Mouse (Mus musculus): ENCODE results near the gene Slc15a1. TPM values are rescaled to one million over a fixed set of nuclear protein-coding genes. Genes with fewer than 3 reads are reported as not detected.

Gene Slc15a1
- 0.35 and 0.48 TPM in 2 replicates for polyA plus RNA-seq (2015; fragmentation: Nextera tagmentation; extraction: Ambion mirVana)

GRCm38 (mm10) chr14:121504781-121505484 is at the start of gene Slc15a1:
Gene Slc15a1 (minus strand): TSS chr14:121505252.
- H3K4me1 ChIP-seq = peaks cover 20% of the 10 kb centered on the region
- H3K27ac ChIP-seq = no peak within 1 kb of the TSS
- H3K27me3 ChIP-seq = peaks cover 32% of the 10 kb centered on the region
- ATAC-seq (replicated peaks; ENCODE audit: low FRiP score) = peak; percentile 54
- H3K9ac ChIP-seq = no peak within 1 kb of the TSS
- H3K36me3 ChIP-seq = no peaks in the 10 kb centered on the region
- peak within 1 kb of the TSS; percentile 62 for H3K4me2 ChIP-seq
- no peaks in the 10 kb centered on the region for H3K9me3 ChIP-seq (replicated peaks)
- peak within 1 kb of the TSS; percentile 31 for H3K4me3 ChIP-seq (replicated peaks)
- 9% methylated on average over 33 of the region's 33 CpGs for WGBS

DNA sequence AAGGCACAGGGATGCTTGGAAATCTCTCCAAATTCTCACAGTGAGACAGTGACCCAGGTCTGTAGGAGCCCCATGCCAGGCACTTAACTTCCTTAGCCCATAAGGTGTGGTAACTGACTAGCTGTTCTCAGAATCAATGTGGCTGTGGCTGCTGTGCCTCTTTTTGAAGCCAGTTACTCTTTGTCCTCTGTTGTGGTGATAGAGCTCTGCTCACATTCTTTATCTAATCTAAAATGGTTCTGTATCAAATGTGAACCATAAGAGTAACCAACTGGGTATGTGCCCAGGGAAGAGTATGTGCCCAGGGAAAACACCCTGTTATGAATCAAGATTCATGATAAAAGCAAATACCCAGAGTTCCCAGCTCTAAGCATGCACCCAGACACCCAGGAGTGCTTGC is 48.7 kb upstream of the Slc15a1 start:
- H3K4me3 ChIP-seq (replicated peaks) = no peak overlapping the region
- no peaks in the 10 kb centered on the region for H3K27me3 ChIP-seq
- H3K36me3 ChIP-seq = peaks cover 33% of the 10 kb centered on the region
- H3K4me2 ChIP-seq = no peak overlapping the region
- H3K4me1 ChIP-seq = no peaks in the 10 kb centered on the region
- no peaks in the 10 kb centered on the region for H3K9me3 ChIP-seq (replicated peaks)
- no peak for ATAC-seq (replicated peaks; ENCODE audit: low FRiP score)
- H3K27ac ChIP-seq = no peak overlapping the region
- H3K9ac ChIP-seq = no peak overlapping the region

- H3K4me1 ChIP-seq = no peaks in the 10 kb centered on the region
- WGBS = 79% methylated on average over 5 of the region's 5 CpGs
- no peak overlapping the region for H3K27ac ChIP-seq
- H3K9me3 ChIP-seq (replicated peaks) = no peaks in the 10 kb centered on the region
- peaks cover 30% of the 10 kb centered on the region for H3K36me3 ChIP-seq
- no peak for ATAC-seq (replicated peaks; ENCODE audit: low FRiP score)
- no peak overlapping the region for H3K9ac ChIP-seq
- no peaks in the 10 kb centered on the region for H3K27me3 ChIP-seq
- H3K4me3 ChIP-seq (replicated peaks) = no peak overlapping the region
- H3K4me2 ChIP-seq = no peak overlapping the region
Observed at GRCm38 (mm10) chr14:121552586-121552985, 47.5 kb upstream of the Slc15a1 start.

DNA sequence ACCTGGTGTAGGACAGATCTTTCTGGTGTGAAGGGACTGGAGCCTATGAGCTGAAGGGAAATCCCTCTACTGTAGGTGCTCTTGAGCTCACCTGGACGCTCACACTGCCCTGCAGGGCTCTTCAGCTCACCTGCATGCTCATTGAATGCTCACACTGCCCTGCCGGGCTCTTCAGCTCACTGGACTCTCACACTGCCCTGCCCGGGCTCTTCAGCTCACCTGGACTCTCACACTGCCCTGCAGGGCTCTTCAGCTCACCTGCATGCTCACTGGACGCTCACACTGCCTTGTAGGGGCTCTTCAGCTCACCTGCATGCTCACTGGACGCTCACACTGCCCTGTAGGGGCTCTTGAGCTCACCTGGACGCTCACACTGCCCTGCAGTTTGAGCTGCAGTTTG is 44.8 kb upstream of the Slc15a1 start:
- Histone ChIP-seq H3K27me3 (no peaks in the 10 kb centered on the region), H3K27ac (no peak overlapping the region), H3K4me3 (replicated peaks) (no peak overlapping the region), H3K4me1 (no peaks in the 10 kb centered on the region), H3K4me2 (no peak overlapping the region), H3K9me3 (replicated peaks) (no peaks in the 10 kb centered on the region), H3K36me3 (peaks cover 42% of the 10 kb centered on the region), H3K9ac (no peak overlapping the region)
- 84% methylated on average over 6 of the region's 6 CpGs for WGBS
- ATAC-seq (replicated peaks; ENCODE audit: low FRiP score) = no peak

DNA sequence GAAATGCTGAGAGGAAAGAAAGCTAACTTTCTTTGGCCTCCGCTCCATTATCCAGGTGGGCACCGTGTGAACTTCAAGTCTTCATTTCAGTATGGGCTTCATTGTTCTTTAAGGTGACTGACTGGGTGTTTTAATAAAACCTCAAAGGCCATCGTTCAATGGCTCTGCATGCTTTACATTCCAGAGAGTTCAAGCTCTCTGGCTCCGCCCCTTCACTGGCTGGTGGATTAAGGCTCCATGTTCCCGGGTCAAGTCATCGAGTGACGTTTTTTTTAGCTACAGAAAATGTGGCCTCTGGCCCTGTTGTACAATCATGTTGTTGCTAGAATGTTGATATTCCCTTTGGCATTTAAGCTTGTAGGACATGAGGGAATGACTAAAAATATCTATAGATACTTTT is 42.7 kb upstream of the Slc15a1 start:
- Histone ChIP-seq H3K27me3 (no peaks in the 10 kb centered on the region), H3K4me3 (replicated peaks) (no peak overlapping the region), H3K9me3 (replicated peaks) (no peaks in the 10 kb centered on the region), H3K4me2 (no peak overlapping the region), H3K4me1 (no peaks in the 10 kb centered on the region), H3K27ac (no peak overlapping the region), H3K36me3 (peaks cover 37% of the 10 kb centered on the region), H3K9ac (no peak overlapping the region)
- WGBS = 53% methylated on average over 7 of the region's 7 CpGs
- ATAC-seq (replicated peaks; ENCODE audit: low FRiP score) = no peak

DNA sequence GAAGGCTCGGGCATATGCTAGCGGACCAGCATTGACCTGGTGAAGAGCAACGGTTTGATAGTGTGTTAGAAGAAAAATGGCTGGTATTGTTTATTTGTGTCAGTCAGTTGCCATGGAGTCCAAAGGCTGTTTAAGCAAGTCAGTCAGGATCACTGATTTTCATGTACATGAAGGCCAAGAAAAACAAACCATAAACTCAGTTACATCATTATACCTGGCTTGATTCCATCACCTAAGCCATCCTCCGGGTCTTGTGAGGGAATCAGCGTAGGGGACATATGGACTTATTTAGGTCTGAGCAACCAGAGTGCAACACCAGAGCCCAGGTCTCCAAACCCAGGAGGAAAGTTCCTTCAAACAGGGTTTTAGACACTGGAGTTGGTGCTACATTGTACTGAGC is 41.6 kb upstream of the Slc15a1 start:
- no peaks in the 10 kb centered on the region for H3K9me3 ChIP-seq (replicated peaks)
- H3K9ac ChIP-seq = no peak overlapping the region
- WGBS = 77% methylated on average over 5 of the region's 5 CpGs
- ATAC-seq (replicated peaks; ENCODE audit: low FRiP score) = no peak
- no peak overlapping the region for H3K27ac ChIP-seq
- no peak overlapping the region for H3K4me2 ChIP-seq
- H3K27me3 ChIP-seq = no peaks in the 10 kb centered on the region
- peaks cover 32% of the 10 kb centered on the region for H3K36me3 ChIP-seq
- H3K4me3 ChIP-seq (replicated peaks) = no peak overlapping the region
- no peaks in the 10 kb centered on the region for H3K4me1 ChIP-seq

DNA sequence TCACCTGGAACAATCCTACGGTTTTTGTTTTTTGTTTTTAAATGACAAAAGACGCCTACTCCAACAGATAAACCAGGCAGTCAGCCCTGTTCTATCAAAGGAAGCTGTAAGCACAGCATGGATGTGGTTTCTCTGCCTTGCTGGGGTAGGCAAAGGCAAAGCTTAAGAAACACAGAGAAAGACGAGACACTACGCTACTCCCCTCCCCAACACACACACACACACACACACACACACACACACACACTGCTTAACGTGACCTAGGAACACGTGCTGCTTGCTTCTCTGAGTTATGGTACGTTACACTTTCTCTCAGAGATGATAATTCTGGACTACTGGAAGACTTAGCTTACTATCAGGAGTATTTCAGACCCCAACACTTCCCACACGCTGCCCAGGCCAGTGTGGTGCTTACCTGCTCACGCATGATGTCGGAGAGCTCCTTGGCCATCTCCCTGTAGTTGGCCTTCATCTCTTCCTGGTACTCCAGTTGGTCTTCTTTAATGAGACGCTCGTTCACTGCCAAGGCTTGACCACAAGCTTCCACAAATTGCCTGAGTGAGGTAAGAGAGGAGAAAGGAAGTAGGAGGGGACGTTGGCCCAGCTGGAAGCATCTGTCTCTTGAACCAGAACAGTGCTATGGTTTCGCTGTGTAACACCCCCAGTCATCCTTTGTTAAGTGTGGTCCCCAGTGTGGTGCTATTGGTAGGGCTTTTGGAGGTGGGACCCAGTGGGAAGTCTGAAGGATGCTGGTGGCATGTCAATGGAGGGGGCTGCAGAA is 40.7 kb upstream of the Slc15a1 start:
- no peak overlapping the region for H3K9ac ChIP-seq
- no peak overlapping the region for H3K4me3 ChIP-seq (replicated peaks)
- ATAC-seq (replicated peaks; ENCODE audit: low FRiP score) = no peak
- peaks cover 36% of the 10 kb centered on the region for H3K36me3 ChIP-seq
- 88% methylated on average over 14 of the region's 14 CpGs for WGBS
- no peaks in the 10 kb centered on the region for H3K4me1 ChIP-seq
- no peaks in the 10 kb centered on the region for H3K27me3 ChIP-seq
- H3K9me3 ChIP-seq (replicated peaks) = no peaks in the 10 kb centered on the region
- H3K27ac ChIP-seq = no peak overlapping the region
- no peak overlapping the region for H3K4me2 ChIP-seq

- Histone ChIP-seq H3K9ac (no peak overlapping the region), H3K4me2 (no peak overlapping the region), H3K4me3 (replicated peaks) (no peak overlapping the region), H3K9me3 (replicated peaks) (no peaks in the 10 kb centered on the region), H3K36me3 (peaks cover 20% of the 10 kb centered on the region), H3K27me3 (no peaks in the 10 kb centered on the region), H3K4me1 (no peaks in the 10 kb centered on the region), H3K27ac (no peak overlapping the region)
- ATAC-seq (replicated peaks; ENCODE audit: low FRiP score) = no peak
- WGBS = 79% methylated on average over 7 of the region's 7 CpGs
Observed at GRCm38 (mm10) chr14:121541262-121541661, 36.2 kb upstream of the Slc15a1 start.

- Histone ChIP-seq H3K4me1 (no peaks in the 10 kb centered on the region), H3K36me3 (no peaks in the 10 kb centered on the region), H3K9ac (no peak overlapping the region), H3K27me3 (no peaks in the 10 kb centered on the region), H3K9me3 (replicated peaks) (no peaks in the 10 kb centered on the region), H3K27ac (no peak overlapping the region), H3K4me3 (replicated peaks) (no peak overlapping the region), H3K4me2 (no peak overlapping the region)
- WGBS = 87% methylated on average over 3 of the region's 3 CpGs
- ATAC-seq (replicated peaks; ENCODE audit: low FRiP score) = no peak
Observed at GRCm38 (mm10) chr14:121534501-121534900, 29.4 kb upstream of the Slc15a1 start.

DNA sequence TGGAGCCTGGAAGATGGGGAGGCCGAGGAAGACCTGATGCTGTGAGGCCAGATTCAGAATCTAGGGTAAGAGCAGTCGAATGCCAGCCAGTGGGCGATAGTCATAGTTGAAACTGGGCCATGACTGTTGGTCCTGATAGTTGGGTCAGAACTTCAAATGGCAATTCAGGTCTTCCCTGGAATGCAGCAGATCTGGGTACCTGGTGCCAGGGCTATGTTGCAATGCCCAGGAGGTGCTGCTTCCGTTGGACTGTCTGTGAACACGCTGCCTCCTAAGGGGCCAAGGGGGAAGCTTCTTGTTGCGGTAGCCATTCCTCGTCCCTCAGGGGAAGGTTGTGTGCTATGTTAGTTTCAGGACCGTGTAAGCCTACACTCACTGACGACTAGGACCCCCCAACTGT is 25.8 kb upstream of the Slc15a1 start:
- H3K27me3 ChIP-seq = no peaks in the 10 kb centered on the region
- WGBS = 81% methylated on average over 9 of the region's 9 CpGs
- H3K4me1 ChIP-seq = no peaks in the 10 kb centered on the region
- ATAC-seq (replicated peaks; ENCODE audit: low FRiP score) = no peak
- H3K9ac ChIP-seq = no peak overlapping the region
- H3K4me3 ChIP-seq (replicated peaks) = no peak overlapping the region
- no peak overlapping the region for H3K4me2 ChIP-seq
- H3K27ac ChIP-seq = no peak overlapping the region
- no peaks in the 10 kb centered on the region for H3K9me3 ChIP-seq (replicated peaks)
- H3K36me3 ChIP-seq = no peaks in the 10 kb centered on the region

GRCm38 (mm10) chr14:121527883-121528282 is 22.8 kb upstream of the Slc15a1 start:
- Histone ChIP-seq H3K4me2 (no peak overlapping the region), H3K4me3 (replicated peaks) (no peak overlapping the region), H3K4me1 (no peaks in the 10 kb centered on the region), H3K36me3 (no peaks in the 10 kb centered on the region), H3K9me3 (replicated peaks) (no peaks in the 10 kb centered on the region), H3K27ac (no peak overlapping the region), H3K27me3 (no peaks in the 10 kb centered on the region), H3K9ac (no peak overlapping the region)
- 85% methylated on average over 3 of the region's 3 CpGs for WGBS
- ATAC-seq (replicated peaks; ENCODE audit: low FRiP score) = no peak

DNA sequence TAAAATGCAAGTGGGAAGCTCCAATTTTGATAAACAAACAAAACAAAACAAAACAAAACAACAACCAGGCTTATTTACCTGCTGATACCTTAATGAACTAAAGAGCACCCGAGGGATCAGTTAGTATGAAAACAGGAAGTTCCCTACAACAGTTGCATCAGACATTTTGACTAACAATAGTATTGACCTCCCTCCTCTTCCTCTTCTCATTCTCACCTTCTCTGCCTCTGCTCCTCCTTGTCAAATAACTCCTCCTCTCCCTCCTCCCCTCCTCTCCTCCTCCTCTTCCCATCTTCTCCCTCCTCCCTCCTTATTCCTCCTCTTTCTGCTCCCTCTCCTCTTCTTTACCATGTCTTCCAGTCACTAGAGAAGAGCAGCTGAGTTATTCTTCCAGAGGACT is 22.1 kb upstream of the Slc15a1 start:
- Histone ChIP-seq H3K27ac (no peak overlapping the region), H3K36me3 (no peaks in the 10 kb centered on the region), H3K9ac (no peak overlapping the region), H3K27me3 (no peaks in the 10 kb centered on the region), H3K9me3 (replicated peaks) (no peaks in the 10 kb centered on the region), H3K4me3 (replicated peaks) (no peak overlapping the region), H3K4me2 (no peak overlapping the region), H3K4me1 (no peaks in the 10 kb centered on the region)
- ATAC-seq (replicated peaks; ENCODE audit: low FRiP score) = no peak
- WGBS = 73% methylated on average over 1 of the region's 1 CpGs

Measured in kidney, embryonic 15.5 days (tissue).